22 mouse cellular contexts compared by ENCODE assay signal in genomic region chr10:67713098-67713497, GRCm38 (mm10).
DNase-seq lines count a peak whose midpoint lies in the region; ATAC-seq and TF ChIP-seq lines count a peak whose summit lies in the region.
"Had no signal": no experiment of that assay in that cellular context is flagged by ENCODE, and none has a peak within 500 bp of the region (broad histone marks: within the 10 kb centered on the region; RNA-seq: fewer than 3 reads in every experiment).

No protein-coding gene starts in this region.

- TF ChIP-seq CTCF in liver, adult 2 months (IDR thresholded peaks at IDR 0.05; ENCODE audit: low read depth, low read length), result no peak

- no peaks in the 10 kb centered on the region for H3K36me3 ChIP-seq in liver, adult 2 months (ENCODE audit: control insufficient read depth, insufficient read depth, low read length)
- H3K36me3 ChIP-seq in liver, embryonic 12.5 days, result no peaks in the 10 kb centered on the region
- no peaks in the 10 kb centered on the region for H3K36me3 ChIP-seq in kidney, embryonic 14.5 days (ENCODE audit: control insufficient read depth, insufficient read depth, low read length)
- no peaks in the 10 kb centered on the region for H3K36me3 ChIP-seq in intestine, embryonic 16.5 days (ENCODE audit: control insufficient read depth, insufficient read depth, low read length)
- H3K36me3 ChIP-seq: embryonic facial prominence, embryonic 15.5 days; heart, embryonic 10.5 days; limb, embryonic 15.5 days had no signal

- DNase-seq in liver, adult 2 months (ENCODE audit: extremely low read depth, low read depth, low spot score), result peak; percentile 35
- peak; percentile 42 for DNase-seq in 416B (ENCODE audit: low read depth)
- DNase-seq: B cell, adult 2 months; cerebellum, adult 11 months; embryo, embryonic 11 days; forebrain, postnatal 0 days; gastrocnemius, postnatal 36 days; kidney, adult 9 months; layer of hippocampus, postnatal 36 days; midbrain, embryonic 14.5 days; spleen, adult 18-20 months; thymus, postnatal 36 days had no signal

- no peak for ATAC-seq in liver, embryonic 12.5 days
- peak; percentile 78 for ATAC-seq in megakaryocyte progenitor cell, adult 5-6 weeks (replicated peaks; ENCODE audit: poor library complexity)
- ATAC-seq in kidney, embryonic 14.5 days (ENCODE audit: low FRiP score, low TSS enrichment), result no peak
- no peak for ATAC-seq in intestine, embryonic 16.5 days
- ATAC-seq: forebrain, postnatal 0 days had no signal

- H3K27ac ChIP-seq in liver, adult 2 months (replicated peaks; ENCODE audit: insufficient read depth, low read depth, low read length), result no peak overlapping the region
- no peak overlapping the region for H3K27ac ChIP-seq in liver, embryonic 12.5 days
- H3K27ac ChIP-seq in brown adipose tissue, adult 24 weeks (replicated peaks; ENCODE audit: low read depth, low read length), result 0 out of 2 replicates have a peak overlapping the region, but pooled peaks have one; percentile 39
- no peak overlapping the region for H3K27ac ChIP-seq in kidney, embryonic 14.5 days (ENCODE audit: low read depth, low read length)
- H3K27ac ChIP-seq in intestine, embryonic 16.5 days (ENCODE audit: low read length), result no peak overlapping the region
- H3K27ac ChIP-seq: embryonic facial prominence, embryonic 15.5 days; heart, embryonic 10.5 days; hindbrain, embryonic 14.5 days; limb, embryonic 15.5 days had no signal

- H3K9me3 ChIP-seq in liver, embryonic 12.5 days (replicated peaks), result 0 out of 2 replicates have a peak, but pooled peaks cover 4% of the 10 kb centered on the region
- peaks cover 3% of the 10 kb centered on the region; the same call in 1 of the 2 replicates for H3K9me3 ChIP-seq in kidney, embryonic 14.5 days (ENCODE audit: control insufficient read depth, low read length)
- H3K9me3 ChIP-seq in intestine, embryonic 16.5 days (ENCODE audit: control insufficient read depth, low read length), result no peaks in the 10 kb centered on the region
- H3K9me3 ChIP-seq: embryonic facial prominence, embryonic 15.5 days; heart, embryonic 10.5 days; limb, embryonic 15.5 days had no signal

- H3K27me3 ChIP-seq in liver, adult 2 months (ENCODE audit: control insufficient read depth, insufficient read depth, low read length), result no peaks in the 10 kb centered on the region; the same call in 1 of the 2 replicates
- H3K27me3 ChIP-seq in liver, embryonic 12.5 days (replicated peaks), result no peaks in the 10 kb centered on the region
- H3K27me3 ChIP-seq in kidney, embryonic 14.5 days (ENCODE audit: control insufficient read depth, insufficient read depth, low read length), result no peaks in the 10 kb centered on the region
- no peaks in the 10 kb centered on the region for H3K27me3 ChIP-seq in intestine, embryonic 16.5 days (replicated peaks; ENCODE audit: control insufficient read depth, insufficient read depth, low read length)
- H3K27me3 ChIP-seq: embryonic facial prominence, embryonic 15.5 days; limb, embryonic 15.5 days had no signal

- WGBS in liver, adult 2 months, result 49% methylated on average over 10 of the region's 10 CpGs
- 54% methylated on average over 10 of the region's 10 CpGs for WGBS in liver, embryonic 12.5 days (ENCODE audit: insufficient replicate concordance)
- WGBS in kidney, embryonic 14.5 days, result 82% methylated on average over 10 of the region's 10 CpGs
- WGBS in intestine, embryonic 16.5 days, result 79% methylated on average over 10 of the region's 10 CpGs

- no peak for TF ChIP-seq POLR2A in liver, adult 2 months (IDR thresholded peaks at IDR 0.05; ENCODE audit: extremely low read depth, insufficient read depth, low read length)

- H3K4me1 ChIP-seq in liver, adult 2 months (ENCODE audit: control insufficient read depth, insufficient read depth, low read length), result peaks cover 5% of the 10 kb centered on the region; the same call in 1 of the 2 replicates
- no peaks in the 10 kb centered on the region for H3K4me1 ChIP-seq in liver, embryonic 12.5 days
- H3K4me1 ChIP-seq in brown adipose tissue, adult 24 weeks (ENCODE audit: control insufficient read depth, insufficient read depth, insufficient read length, low read length), result no peaks in the 10 kb centered on the region
- no peaks in the 10 kb centered on the region for H3K4me1 ChIP-seq in kidney, embryonic 14.5 days (ENCODE audit: control insufficient read depth, insufficient read depth, low read length)
- H3K4me1 ChIP-seq in intestine, embryonic 16.5 days (ENCODE audit: control insufficient read depth, insufficient read depth, low read length), result no peaks in the 10 kb centered on the region
- H3K4me1 ChIP-seq: embryonic facial prominence, embryonic 15.5 days; heart, embryonic 10.5 days; limb, embryonic 15.5 days had no signal

- no peaks in the 10 kb centered on the region for H3K79me2 ChIP-seq in liver, adult 2 months (ENCODE audit: control insufficient read depth, insufficient read depth, low read length)

- H3K4me2 ChIP-seq in liver, embryonic 12.5 days, result no peak overlapping the region
- H3K4me2 ChIP-seq in kidney, embryonic 14.5 days (replicated peaks; ENCODE audit: low read depth, low read length), result no peak overlapping the region
- no peak overlapping the region for H3K4me2 ChIP-seq in intestine, embryonic 16.5 days (ENCODE audit: low read depth, low read length)
- H3K4me2 ChIP-seq: embryonic facial prominence, embryonic 15.5 days; hindbrain, embryonic 14.5 days; limb, embryonic 15.5 days had no signal

- H3K4me3 ChIP-seq in liver, adult 2 months (ENCODE audit: insufficient read depth, low read depth, low read length), result no peak overlapping the region
- no peak overlapping the region for H3K4me3 ChIP-seq in liver, embryonic 12.5 days
- H3K4me3 ChIP-seq in brown adipose tissue, adult 24 weeks (ENCODE audit: insufficient read depth, low read depth, low read length), result no peak overlapping the region
- no peak overlapping the region for H3K4me3 ChIP-seq in kidney, embryonic 14.5 days (ENCODE audit: low read length)
- H3K4me3 ChIP-seq in intestine, embryonic 16.5 days (ENCODE audit: low read length), result no peak overlapping the region
- H3K4me3 ChIP-seq: embryonic facial prominence, embryonic 15.5 days; heart, embryonic 10.5 days; limb, embryonic 15.5 days; myocyte had no signal

- no peak overlapping the region for H3K9ac ChIP-seq in liver, adult 2 months (ENCODE audit: low read depth, low read length)
- no peak overlapping the region for H3K9ac ChIP-seq in liver, embryonic 12.5 days
- H3K9ac ChIP-seq in kidney, embryonic 14.5 days (ENCODE audit: low read depth, low read length), result no peak overlapping the region
- H3K9ac ChIP-seq in intestine, embryonic 16.5 days (ENCODE audit: low read depth, low read length), result no peak overlapping the region
- H3K9ac ChIP-seq: embryonic facial prominence, embryonic 15.5 days; forebrain, postnatal 0 days; hindbrain, embryonic 14.5 days; limb, embryonic 15.5 days had no signal
